In genomic region chr4:40848246-40848645, GRCm38 (mm10) we compare ENCODE assay signal across 21 mouse cellular contexts. TPM values are rescaled to one million over a fixed set of nuclear protein-coding genes. Genes with fewer than 3 reads are reported as not detected.
A peak's percentile ranks its signal among the peaks of the same experiment; 100 is the strongest.
DNase-seq lines count a peak whose midpoint lies in the region; ATAC-seq and TF ChIP-seq lines count a peak whose summit lies in the region.
"Had no signal": no experiment of that assay in that cellular context is flagged by ENCODE, and none has a peak within 500 bp of the region (broad histone marks: within the 10 kb centered on the region; RNA-seq: fewer than 3 reads in every experiment).

No protein-coding gene starts in this region.

- no peaks in the 10 kb centered on the region for H3K36me3 ChIP-seq in forebrain, embryonic 14.5 days (ENCODE audit: control insufficient read depth, insufficient read depth, low read length)
- no peaks in the 10 kb centered on the region for H3K36me3 ChIP-seq in forebrain, embryonic 16.5 days (ENCODE audit: control insufficient read depth, insufficient read depth)
- peaks cover 7% of the 10 kb centered on the region; the same call in 1 of the 2 replicates for H3K36me3 ChIP-seq in heart, embryonic 14.5 days (ENCODE audit: control insufficient read depth, insufficient read depth, low read length)
- H3K36me3 ChIP-seq in liver, embryonic 15.5 days (replicated peaks), result peaks cover 29% of the 10 kb centered on the region
- H3K36me3 ChIP-seq in hindbrain, embryonic 14.5 days (replicated peaks; ENCODE audit: control insufficient read depth, insufficient read depth), result no peaks in the 10 kb centered on the region
- H3K36me3 ChIP-seq: embryonic facial prominence, embryonic 15.5 days; forebrain, embryonic 12.5 days; neural tube, embryonic 12.5 days had no signal

- H3K4me3 ChIP-seq in forebrain, embryonic 14.5 days (ENCODE audit: low read depth, low read length), result no peak overlapping the region
- H3K4me3 ChIP-seq in forebrain, embryonic 16.5 days (replicated peaks; ENCODE audit: low read length), result no peak overlapping the region
- H3K4me3 ChIP-seq in heart, embryonic 14.5 days (ENCODE audit: control insufficient read depth in 1 of 2, insufficient read depth in 1 of 2, low read depth in 1 of 2, low read length in 2 of 2), result no peak overlapping the region
- H3K4me3 ChIP-seq in liver, embryonic 15.5 days (replicated peaks), result no peak overlapping the region
- no peak overlapping the region for H3K4me3 ChIP-seq in hindbrain, embryonic 14.5 days (replicated peaks; ENCODE audit: low read length)
- H3K4me3 ChIP-seq: embryonic facial prominence, embryonic 15.5 days; forebrain, embryonic 12.5 days; midbrain, embryonic 10.5 days; neural tube, embryonic 12.5 days had no signal

- no peak for ATAC-seq in forebrain, embryonic 14.5 days
- no peak for ATAC-seq in forebrain, embryonic 16.5 days
- ATAC-seq in heart, embryonic 14.5 days (ENCODE audit: insufficient number of reproducible peaks, insufficient read depth, low FRiP score, low read depth), result no peak
- ATAC-seq in liver, embryonic 15.5 days (ENCODE audit: insufficient read depth), result no peak
- ATAC-seq in hindbrain, embryonic 14.5 days (ENCODE audit: low FRiP score), result no peak
- ATAC-seq: CD4-positive, CD25-positive, alpha-beta regulatory T cell, adult 4 months; hindbrain, postnatal 0 days had no signal

- no peak overlapping the region for H3K9ac ChIP-seq in forebrain, embryonic 14.5 days (ENCODE audit: low read length)
- no peak overlapping the region for H3K9ac ChIP-seq in forebrain, embryonic 16.5 days (replicated peaks; ENCODE audit: low read depth, low read length)
- H3K9ac ChIP-seq in heart, embryonic 14.5 days (ENCODE audit: low read length), result no peak overlapping the region
- no peak overlapping the region for H3K9ac ChIP-seq in liver, embryonic 15.5 days
- H3K9ac ChIP-seq in hindbrain, embryonic 14.5 days, result no peak overlapping the region
- H3K9ac ChIP-seq: embryonic facial prominence, embryonic 15.5 days; forebrain, embryonic 12.5 days; neural tube, embryonic 12.5 days had no signal

- no peaks in the 10 kb centered on the region for H3K27me3 ChIP-seq in forebrain, embryonic 14.5 days (replicated peaks; ENCODE audit: control insufficient read depth, insufficient read depth, low read length)
- no peaks in the 10 kb centered on the region for H3K27me3 ChIP-seq in forebrain, embryonic 16.5 days (replicated peaks; ENCODE audit: control insufficient read depth, insufficient read depth, low read length)
- no peaks in the 10 kb centered on the region for H3K27me3 ChIP-seq in heart, embryonic 14.5 days (ENCODE audit: control insufficient read depth, insufficient read depth, low read length)
- no peaks in the 10 kb centered on the region for H3K27me3 ChIP-seq in liver, embryonic 15.5 days
- H3K27me3 ChIP-seq in hindbrain, embryonic 14.5 days (ENCODE audit: control insufficient read depth, insufficient read depth, low read length), result no peaks in the 10 kb centered on the region
- H3K27me3 ChIP-seq: embryonic facial prominence, embryonic 15.5 days; forebrain, embryonic 12.5 days; neural tube, embryonic 12.5 days had no signal

- no peaks in the 10 kb centered on the region for H3K9me3 ChIP-seq in forebrain, embryonic 14.5 days (replicated peaks; ENCODE audit: control insufficient read depth, low read length)
- H3K9me3 ChIP-seq in forebrain, embryonic 16.5 days (ENCODE audit: control insufficient read depth, low read length), result no peaks in the 10 kb centered on the region
- H3K9me3 ChIP-seq in heart, embryonic 14.5 days (ENCODE audit: control insufficient read depth, low read length), result no peaks in the 10 kb centered on the region
- H3K9me3 ChIP-seq in liver, embryonic 15.5 days (replicated peaks), result no peaks in the 10 kb centered on the region
- no peaks in the 10 kb centered on the region for H3K9me3 ChIP-seq in hindbrain, embryonic 14.5 days (ENCODE audit: control insufficient read depth, low read length)
- H3K9me3 ChIP-seq: embryonic facial prominence, embryonic 15.5 days; forebrain, embryonic 12.5 days; G1E; midbrain, embryonic 10.5 days; neural tube, embryonic 12.5 days had no signal

- no peak for TF ChIP-seq CTCF in brain, embryonic 14.5 days (IDR thresholded peaks at IDR 0.05; ENCODE audit: borderline replicate concordance, extremely low read depth, insufficient read depth, insufficient read length)

- 61% methylated on average over 8 of the region's 8 CpGs for WGBS in forebrain, embryonic 14.5 days
- 61% methylated on average over 8 of the region's 8 CpGs for WGBS in forebrain, embryonic 16.5 days
- 84% methylated on average over 8 of the region's 8 CpGs for WGBS in heart, embryonic 14.5 days
- 84% methylated on average over 8 of the region's 8 CpGs for WGBS in liver, embryonic 15.5 days (ENCODE audit: insufficient replicate concordance)
- 90% methylated on average over 8 of the region's 8 CpGs for WGBS in hindbrain, embryonic 14.5 days

- H3K27ac ChIP-seq in forebrain, embryonic 14.5 days (ENCODE audit: low read depth, low read length), result no peak overlapping the region
- H3K27ac ChIP-seq in forebrain, embryonic 16.5 days (ENCODE audit: low read length), result no peak overlapping the region
- H3K27ac ChIP-seq in heart, embryonic 14.5 days (replicated peaks in 1 of 2; ENCODE audit: control insufficient read depth in 1 of 2, insufficient read depth in 1 of 2, low read depth in 2 of 2, low read length in 2 of 2), result peak overlapping the region in 1 of 2 experiments; percentile 95; a peak in 2 of 4 replicates
- H3K27ac ChIP-seq in liver, embryonic 15.5 days (replicated peaks), result peak overlapping the region; percentile 92
- H3K27ac ChIP-seq in hindbrain, embryonic 14.5 days, result no peak overlapping the region
- H3K27ac ChIP-seq: forebrain, embryonic 12.5 days; hindbrain, postnatal 0 days; midbrain, embryonic 10.5 days; neural tube, embryonic 12.5 days had no signal

- H3K4me2 ChIP-seq in forebrain, embryonic 14.5 days (ENCODE audit: low read length), result no peak overlapping the region
- H3K4me2 ChIP-seq in forebrain, embryonic 16.5 days (ENCODE audit: low read length), result no peak overlapping the region
- H3K4me2 ChIP-seq in heart, embryonic 14.5 days (ENCODE audit: low read length), result 0 out of 2 replicates have a peak overlapping the region, but pooled peaks have one; percentile 41
- peak overlapping the region; percentile 52 for H3K4me2 ChIP-seq in liver, embryonic 15.5 days
- H3K4me2 ChIP-seq in hindbrain, embryonic 14.5 days (replicated peaks), result no peak overlapping the region
- H3K4me2 ChIP-seq: embryonic facial prominence, embryonic 15.5 days; forebrain, embryonic 12.5 days; neural tube, embryonic 12.5 days had no signal

- peak; percentile 40 for DNase-seq in forebrain, embryonic 14.5 days (ENCODE audit: low spot score)
- DNase-seq in heart, adult 18-20 months, result no peak
- DNase-seq in brain, embryonic 14.5 days (ENCODE audit: low read depth), result peak; percentile 65
- no peak for DNase-seq in kidney, adult 18-20 months
- no peak for DNase-seq in hindbrain, embryonic 14.5 days (ENCODE audit: low spot score)
- DNase-seq: adrenal gland, postnatal 36 days; cerebellum, postnatal 10 days; kidney, adult 11 months; kidney, postnatal 36 days; lung, postnatal 14 days; thymus, adult 18-20 months had no signal

- no peak for TF ChIP-seq POLR2A in brain, embryonic 14.5 days (IDR thresholded peaks at IDR 0.05; ENCODE audit: borderline replicate concordance, extremely low read depth, insufficient read depth, insufficient read length, poor library complexity, severe bottlenecking)

- peaks cover 23% of the 10 kb centered on the region for H3K4me1 ChIP-seq in forebrain, embryonic 14.5 days (ENCODE audit: control insufficient read depth, insufficient read depth, low read length)
- H3K4me1 ChIP-seq in forebrain, embryonic 16.5 days (replicated peaks; ENCODE audit: control insufficient read depth, insufficient read depth, low read length), result peaks cover 41% of the 10 kb centered on the region
- H3K4me1 ChIP-seq in heart, embryonic 14.5 days (ENCODE audit: control insufficient read depth in 2 of 2, insufficient read depth in 2 of 2, low read length in 2 of 2), result peaks cover 50 to 85% of the 10 kb centered on the region in 2 experiments
- H3K4me1 ChIP-seq in liver, embryonic 15.5 days (replicated peaks), result peaks cover 85% of the 10 kb centered on the region
- H3K4me1 ChIP-seq in hindbrain, embryonic 14.5 days (replicated peaks; ENCODE audit: control insufficient read depth, insufficient read depth, low read length), result peaks cover 38% of the 10 kb centered on the region

RNA-seq across cellular contexts. Expression of gene B4galt1, which starts 5.6 kb away (rescaled TPM):
- polyA plus RNA-seq in forebrain, embryonic 14.5 days (2014; fragmentation: Nextera tagmentation; extraction: Ambion mirVana), result 6.8 and 7.8 TPM in 2 replicates
- 6.9 and 7.7 TPM in 2 replicates for polyA plus RNA-seq in forebrain, embryonic 16.5 days (2015; fragmentation: Nextera tagmentation; extraction: Ambion mirVana)
- 58.5 and 60.6 TPM in 2 replicates for polyA plus RNA-seq in heart, embryonic 14.5 days (2014; fragmentation: Nextera tagmentation; extraction: Ambion mirVana)
- total RNA-seq in heart, adult 18-20 months (2021), result 10 to 100 TPM; 58.2 to 59.1 TPM
- polyA plus RNA-seq in brain, embryonic 14.5 days (2012; rRNA removed), result 6.9 and 9.2 TPM in 2 replicates
- polyA plus RNA-seq in liver, embryonic 15.5 days (2015; fragmentation: Nextera tagmentation; extraction: Ambion mirVana), result 33.6 and 34.8 TPM in 2 replicates
- 8.2 and 9.1 TPM in 2 replicates for polyA plus RNA-seq in hindbrain, embryonic 14.5 days (2014; fragmentation: Nextera tagmentation; extraction: Ambion mirVana)

Comparison
In these comparisons a context has a peak if more than half of its experiments do, and no peak if none do; other contexts are left out.
1. DNase-seq: peak in forebrain, embryonic 14.5 days (single experiment) and brain, embryonic 14.5 days (single experiment); none in heart, adult 18-20 months (0 of 2), kidney, adult 18-20 months (single experiment) and hindbrain, embryonic 14.5 days (single experiment).
2. H3K4me2 ChIP-seq: peak in heart, embryonic 14.5 days (single experiment) and liver, embryonic 15.5 days (single experiment); none in forebrain, embryonic 14.5 days (single experiment), forebrain, embryonic 16.5 days (single experiment) and hindbrain, embryonic 14.5 days (single experiment).